Comparison of ENCODE assay signal across 20 mouse cellular contexts in the genomic region with DNA sequence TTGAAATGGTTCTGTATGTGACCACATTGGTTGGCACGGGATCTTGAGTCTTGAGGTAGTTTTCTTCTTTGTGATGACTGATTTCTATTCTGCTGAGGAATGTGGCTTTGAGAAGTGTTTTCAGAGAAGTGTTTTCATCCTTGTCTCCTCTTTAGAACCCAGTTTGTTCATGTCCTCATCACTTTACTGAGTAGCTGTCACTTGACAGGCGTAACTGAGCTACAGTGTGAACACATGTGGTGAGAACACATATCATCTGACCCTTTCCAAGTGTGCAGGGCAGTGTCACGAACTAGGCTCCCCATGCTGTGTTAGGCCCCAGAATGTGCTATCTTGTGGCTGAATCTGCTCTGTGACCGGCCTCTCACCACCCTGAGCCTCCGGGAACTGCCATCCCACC.
DNase-seq lines count a peak whose midpoint lies in the region; ATAC-seq and TF ChIP-seq lines count a peak whose summit lies in the region.
"Had no signal": no experiment of that assay in that cellular context is flagged by ENCODE, and none has a peak within 500 bp of the region (broad histone marks: within the 10 kb centered on the region; RNA-seq: fewer than 3 reads in every experiment).

No protein-coding gene starts in this region.

- no peak for TF ChIP-seq CTCF in gastrocnemius, adult 2 months (IDR thresholded peaks at IDR 0.05)

- 32% methylated on average over 5 of the region's 5 CpGs for WGBS in lung, embryonic 16.5 days
- WGBS in embryonic facial prominence, embryonic 14.5 days, result 63% methylated on average over 5 of the region's 5 CpGs

- H3K4me2 ChIP-seq in lung, embryonic 16.5 days (ENCODE audit: low read depth, low read length), result no peak overlapping the region
- H3K4me2 ChIP-seq in embryonic facial prominence, embryonic 14.5 days (ENCODE audit: low read depth, low read length), result no peak overlapping the region
- H3K4me2 ChIP-seq: forebrain, embryonic 13.5 days; hindbrain, embryonic 12.5 days had no signal

- no peaks in the 10 kb centered on the region for H3K36me3 ChIP-seq in lung, embryonic 16.5 days (ENCODE audit: control insufficient read depth, insufficient read depth, low read length)
- no peaks in the 10 kb centered on the region for H3K36me3 ChIP-seq in embryonic facial prominence, embryonic 14.5 days (ENCODE audit: control insufficient read depth, insufficient read depth, low read length)
- H3K36me3 ChIP-seq: heart, embryonic 10.5 days; hindbrain, embryonic 12.5 days had no signal

- peak; percentile 90 for ATAC-seq in lung, embryonic 16.5 days (ENCODE audit: low read depth)
- no peak for ATAC-seq in embryonic facial prominence, embryonic 14.5 days (ENCODE audit: low read depth)
- ATAC-seq: forebrain, embryonic 13.5 days; forebrain, postnatal 0 days; hindbrain, embryonic 16.5 days had no signal

- peak overlapping the region; percentile 16; the same call in 1 of the 2 replicates for H3K27ac ChIP-seq in gastrocnemius, adult 2 months
- peak overlapping the region; percentile 14; the same call in 1 of the 2 replicates for H3K27ac ChIP-seq in lung, embryonic 16.5 days (ENCODE audit: low read length)
- peak overlapping the region; percentile 6; the same call in 1 of the 2 replicates for H3K27ac ChIP-seq in embryonic facial prominence, embryonic 14.5 days (replicated peaks; ENCODE audit: low read depth, low read length)
- H3K27ac ChIP-seq: forebrain, embryonic 13.5 days; heart, embryonic 10.5 days; hindbrain, embryonic 12.5 days had no signal

- no peak overlapping the region for H3K9ac ChIP-seq in lung, embryonic 16.5 days (ENCODE audit: low read length)
- H3K9ac ChIP-seq in embryonic facial prominence, embryonic 14.5 days (ENCODE audit: low read depth, low read length), result no peak overlapping the region
- H3K9ac ChIP-seq: forebrain, embryonic 13.5 days; forebrain, postnatal 0 days; hindbrain, embryonic 12.5 days had no signal

- H3K9me3 ChIP-seq in lung, embryonic 16.5 days (ENCODE audit: control insufficient read depth, low read length), result no peaks in the 10 kb centered on the region
- no peaks in the 10 kb centered on the region for H3K9me3 ChIP-seq in embryonic facial prominence, embryonic 14.5 days (ENCODE audit: control insufficient read depth, low read length)
- H3K9me3 ChIP-seq: forebrain, embryonic 13.5 days; heart, embryonic 10.5 days; hindbrain, embryonic 12.5 days had no signal

- intact Hi-C loops in gastrocnemius, adult 2 months (cut with DNase I), result no loop called here
- intact Hi-C loops in gastrocnemius, postnatal 36 days (cut with DNase I), result no loop called here

- H3K27me3 ChIP-seq in lung, embryonic 16.5 days (ENCODE audit: control insufficient read depth, insufficient read depth, low read depth, low read length), result peaks cover 5% of the 10 kb centered on the region
- H3K27me3 ChIP-seq in embryonic facial prominence, embryonic 14.5 days (replicated peaks; ENCODE audit: control insufficient read depth, insufficient read depth, low read length), result no peaks in the 10 kb centered on the region
- H3K27me3 ChIP-seq: forebrain, embryonic 13.5 days; hindbrain, embryonic 12.5 days had no signal

- H3K4me3 ChIP-seq in gastrocnemius, adult 2 months, result no peak overlapping the region
- no peak overlapping the region for H3K4me3 ChIP-seq in lung, embryonic 16.5 days (ENCODE audit: low read length)
- H3K4me3 ChIP-seq in embryonic facial prominence, embryonic 14.5 days (ENCODE audit: low read depth, low read length), result no peak overlapping the region
- H3K4me3 ChIP-seq: forebrain, embryonic 13.5 days; heart, embryonic 10.5 days; hindbrain, embryonic 12.5 days had no signal

- peaks cover 2% of the 10 kb centered on the region; the same call in 1 of the 2 replicates for H3K4me1 ChIP-seq in lung, embryonic 16.5 days (replicated peaks; ENCODE audit: control insufficient read depth, insufficient read depth, low read length)
- peaks cover 17% of the 10 kb centered on the region for H3K4me1 ChIP-seq in embryonic facial prominence, embryonic 14.5 days (ENCODE audit: control insufficient read depth, insufficient read depth, low read length)
- H3K4me1 ChIP-seq: forebrain, embryonic 13.5 days; heart, embryonic 10.5 days had no signal

- DNase-seq in gastrocnemius, adult 2 months, result no peak
- no peak for DNase-seq in gastrocnemius, postnatal 36 days
- DNase-seq in lung, adult 18-20 months, result no peak
- no peak for DNase-seq in embryonic facial prominence, embryonic 14.5 days (ENCODE audit: low spot score)
- DNase-seq in lung, postnatal 36 days, result peak; percentile 39
- no peak for DNase-seq in heart, adult 8-10 months (ENCODE audit: low spot score)
- DNase-seq: adrenal gland, postnatal 10 days; cerebellum, adult 11-12 months; cerebellum, adult 9-10 months; cerebellum, postnatal 25 days; forebrain, postnatal 0 days; gastrocnemius, postnatal 25 days; heart, adult 11 months; heart, postnatal 10 days; heart, postnatal 4 days had no signal
